Mouse (Mus musculus) testis, adult 10 weeks (tissue): ENCODE results near the gene Cd93. TPM values are rescaled to one million over a fixed set of nuclear protein-coding genes. Genes with fewer than 3 reads are reported as not detected.

Experiments used
- polyA plus RNA-seq: library from polyadenylated mRNA; stranded (reverse); fragments of 350-450 nt; fragmentation: Illumina TruSeq; extraction: RNeasy Lipid Tissue Mini Kit (QIAGEN cat#74804); gene quantifications from one replicate; pipeline ENCODE4 v1.2.3, GENCODE M21; 2014; ENCODE audit warnings: low read depth, low replicate concordance

The Cd93 gene
- polyA plus RNA-seq, result 1.4 TPM

GRCm38 (mm10) chr2:148443249-148443958 lies at the start of gene Cd93:
Gene Cd93, minus strand, starts transcription at chr2:148443563.

GRCm38 (mm10) chr2:148407870-148408760 lies 35.2 kb downstream of the Cd93 start, which contains the start of gene Thbd:
Gene Thbd, minus strand, starts transcription at chr2:148408188.

GRCm38 (mm10) chr2:148395131-148396051 lies 48.0 kb downstream of the Cd93 start, which contains the start of gene Sstr4:
Gene Sstr4, plus strand, starts transcription at chr2:148395344.

Other genes starting within 250 kb of the Cd93 start
- gene Sstr4, start 48.2 kb downstream of the Cd93 start, polyA plus RNA-seq, result not detected
- 3.6 TPM for gene Thbd, start 35.4 kb downstream of the Cd93 start, polyA plus RNA-seq
- 44.3 TPM for gene Nxt1, start 229.0 kb upstream of the Cd93 start, polyA plus RNA-seq
- gene Gzf1, start 237.5 kb upstream of the Cd93 start, polyA plus RNA-seq, result 24.6 TPM